Mouse (Mus musculus): Measurements from ENCODE around the gene Tes.

- TF ChIP-seq ZC3H11A (IDR thresholded peaks at IDR 0.05; ENCODE audit: low read depth, low read length) (no peak), MAFK (IDR thresholded peaks at IDR 0.05; ENCODE audit: insufficient replicate concordance, low read length) (no peak), CTCF (conservative IDR thresholded peaks at IDR 0.05 in 1 of 2, IDR thresholded peaks at IDR 0.05 in 1 of 2; ENCODE audit: low read depth in 2 of 2, low read length in 2 of 2) (no peak)
These were observed 54.7 kb downstream of the Tes start for GRCm38 (mm10) chr6:17119521-17120232.

All from CH12.LX (cell line).